ENCODE assay signal across 13 mouse cellular contexts in the genomic region with DNA sequence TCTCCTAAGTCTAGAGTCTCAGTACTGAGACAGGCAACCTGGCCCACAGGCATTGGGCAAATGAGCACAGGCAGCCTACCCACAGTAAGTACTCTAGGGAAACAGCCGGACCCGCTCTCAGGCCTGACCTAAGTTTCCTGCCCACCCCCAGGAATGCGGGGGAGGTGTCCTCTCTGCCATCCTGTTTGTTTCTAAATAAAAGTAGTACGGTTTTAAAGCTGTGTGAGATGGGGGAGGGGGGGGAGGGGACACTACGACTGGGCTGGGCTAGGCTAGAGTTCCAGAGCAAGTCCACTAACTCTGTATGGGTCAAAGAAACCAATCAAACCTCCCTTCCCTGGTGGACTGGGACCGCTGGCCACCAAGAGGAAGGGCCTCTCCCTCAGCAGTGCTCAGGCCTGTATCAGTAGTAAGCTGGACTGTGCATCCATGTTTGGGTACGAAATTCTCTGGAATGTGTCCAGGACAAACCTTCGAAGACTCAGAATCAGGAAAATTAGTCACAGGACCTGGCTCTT. TPM values are rescaled to one million over a fixed set of nuclear protein-coding genes. Genes with fewer than 3 reads are reported as not detected.
A peak's percentile ranks its signal among the peaks of the same experiment; 100 is the strongest.
DNase-seq lines count a peak whose midpoint lies in the region; ATAC-seq lines count a peak whose summit lies in the region.
"Had no signal": no experiment of that assay in that cellular context is flagged by ENCODE, and none has a peak within 500 bp of the region (broad histone marks: within the 10 kb centered on the region; RNA-seq: fewer than 3 reads in every experiment).

No protein-coding gene starts in this region.

- H3K27ac ChIP-seq in heart, embryonic 13.5 days (replicated peaks), result 0 out of 2 replicates have a peak overlapping the region, but pooled peaks have one; percentile 24
- H3K27ac ChIP-seq: embryonic facial prominence, embryonic 12.5 days; limb, embryonic 12.5 days had no signal

- no peak overlapping the region for H3K4me3 ChIP-seq in heart, embryonic 13.5 days
- H3K4me3 ChIP-seq: embryonic facial prominence, embryonic 12.5 days; limb, embryonic 12.5 days had no signal

- no peaks in the 10 kb centered on the region for H3K27me3 ChIP-seq in heart, embryonic 13.5 days (replicated peaks)
- H3K27me3 ChIP-seq: embryonic facial prominence, embryonic 12.5 days; limb, embryonic 12.5 days had no signal

- peak; percentile 28 for DNase-seq in 3134 (ENCODE audit: extremely low read depth, insufficient read length, low spot score)
- DNase-seq in 3T3-L1 (ENCODE audit: low read depth, low spot score), result peak; percentile 82
- peak; percentile 64 to 83 for DNase-seq in kidney, postnatal 25 days
- no peak for DNase-seq in embryo, embryonic 9.5 days (ENCODE audit: extremely low spot score)
- DNase-seq in cerebellum, adult 11-12 months, result no peak
- DNase-seq in layer of hippocampus, postnatal 10 days (ENCODE audit: low spot score in 2 of 2), result no peak
- DNase-seq: cerebellum, adult 11 months had no signal

- no peak overlapping the region for H3K9ac ChIP-seq in heart, embryonic 13.5 days
- H3K9ac ChIP-seq: embryonic facial prominence, embryonic 12.5 days; limb, embryonic 12.5 days had no signal

- H3K9me3 ChIP-seq in heart, embryonic 13.5 days, result no peaks in the 10 kb centered on the region
- H3K9me3 ChIP-seq: embryonic facial prominence, embryonic 12.5 days; limb, embryonic 12.5 days had no signal

- H3K4me2 ChIP-seq in heart, embryonic 13.5 days, result no peak overlapping the region
- H3K4me2 ChIP-seq: embryonic facial prominence, embryonic 12.5 days; limb, embryonic 12.5 days had no signal

- ATAC-seq in heart, embryonic 13.5 days (ENCODE audit: extremely low read depth, insufficient number of reproducible peaks, low FRiP score, low TSS enrichment), result no peak
- ATAC-seq in granulocyte monocyte progenitor cell, adult 5-6 weeks (replicated peaks; ENCODE audit: poor library complexity, severe bottlenecking), result no peak

- peaks cover 29% of the 10 kb centered on the region for H3K4me1 ChIP-seq in heart, embryonic 13.5 days
- H3K4me1 ChIP-seq: limb, embryonic 12.5 days had no signal

- H3K36me3 ChIP-seq in heart, embryonic 13.5 days, result peaks cover 27% of the 10 kb centered on the region

- 30% methylated on average over 8 of the region's 8 CpGs for WGBS in heart, embryonic 13.5 days

RNA-seq across cellular contexts. Expression of gene E030018B13Rik, which starts 29.6 kb away (rescaled TPM):
- polyA plus RNA-seq in heart, embryonic 13.5 days (2015; fragmentation: Nextera tagmentation; extraction: Ambion mirVana), result not detected in 2 replicates
- not detected in 2 replicates for total RNA-seq in granulocyte monocyte progenitor cell, adult 5-6 weeks (2014; fragmentation: Nextera tagmentation)
- not detected in 2 replicates for total RNA-seq in granulocyte monocyte progenitor cell, adult 5-6 weeks (2017)
- not detected for total RNA-seq in layer of hippocampus, postnatal 10 days (2021)
- polyA plus RNA-seq: embryonic facial prominence, embryonic 12.5 days; frontal cortex, adult 2 months; limb, embryonic 12.5 days; testis, adult 2 months had no signal

RNA-seq across cellular contexts. Expression of gene Klf13, which starts 51.6 kb away (rescaled TPM):
- 16.0 and 16.6 TPM in 2 replicates for polyA plus RNA-seq in heart, embryonic 13.5 days (2015; fragmentation: Nextera tagmentation; extraction: Ambion mirVana)
- total RNA-seq in granulocyte monocyte progenitor cell, adult 5-6 weeks (2014; fragmentation: Nextera tagmentation), result 39.9 and 51.5 TPM in 2 replicates
- 11.6 and 24.0 TPM in 2 replicates for total RNA-seq in granulocyte monocyte progenitor cell, adult 5-6 weeks (2017)
- total RNA-seq in layer of hippocampus, postnatal 10 days (2021), result 100 to 1,000 TPM; 129 to 136 TPM

Comparison
In these comparisons a context has a peak if more than half of its experiments do, and no peak if none do; other contexts are left out.
1. DNase-seq: peak in 3134 (single experiment), 3T3-L1 (single experiment) and kidney, postnatal 25 days (2 of 2); none in embryo, embryonic 9.5 days (single experiment), cerebellum, adult 11-12 months (single experiment) and layer of hippocampus, postnatal 10 days (0 of 2).